Mouse (Mus musculus): ENCODE results near the gene Vangl1.

GRCm38 (mm10) chr3:102181191-102181590 is 23.3 kb downstream of the Vangl1 start:
- TF ChIP-seq CTCF (IDR thresholded peaks at IDR 0.05; ENCODE audit: low read depth) (no peak), EP300 (IDR thresholded peaks at IDR 0.05; ENCODE audit: low read depth) (no peak)

Measured in liver, postnatal 0 days (tissue).